Mouse (Mus musculus) left cerebral cortex, adult 6 months (tissue): ENCODE data around the gene 1700017B05Rik. TPM values are rescaled to one million over a fixed set of nuclear protein-coding genes. Genes with fewer than 3 reads are reported as not detected.

Source experiments
- long read RNA-seq, 2 experiments: library from polyadenylated mRNA; unstranded; transcript quantifications; one replicate each; pipeline ENCODE4 v2.0.0; 2019 to 2020
- polyA plus RNA-seq: library from polyadenylated mRNA; unstranded; fragments of <200 nt; fragmentation: Nextera tagmentation; gene quantifications from 2 replicates; pipeline ENCODE4 v1.2.3, GENCODE M21; 2021

1700017B05Rik gene
- polyA plus RNA-seq, result 3.9 and 4.3 TPM in 2 replicates
- long read RNA-seq, experiment 1, full-length matches to known transcripts, result 14 of 22 reads
- long read RNA-seq, experiment 1, partial matches to known transcripts, result 7 of 22 reads
- long read RNA-seq, experiment 1, other reads (novel, unspliced or antisense), result 1 of 22 reads
- long read RNA-seq, experiment 2, partial matches to known transcripts, result 1 of 3 reads
- long read RNA-seq, experiment 2, other reads (novel, unspliced or antisense), result 2 of 3 reads

DNA sequence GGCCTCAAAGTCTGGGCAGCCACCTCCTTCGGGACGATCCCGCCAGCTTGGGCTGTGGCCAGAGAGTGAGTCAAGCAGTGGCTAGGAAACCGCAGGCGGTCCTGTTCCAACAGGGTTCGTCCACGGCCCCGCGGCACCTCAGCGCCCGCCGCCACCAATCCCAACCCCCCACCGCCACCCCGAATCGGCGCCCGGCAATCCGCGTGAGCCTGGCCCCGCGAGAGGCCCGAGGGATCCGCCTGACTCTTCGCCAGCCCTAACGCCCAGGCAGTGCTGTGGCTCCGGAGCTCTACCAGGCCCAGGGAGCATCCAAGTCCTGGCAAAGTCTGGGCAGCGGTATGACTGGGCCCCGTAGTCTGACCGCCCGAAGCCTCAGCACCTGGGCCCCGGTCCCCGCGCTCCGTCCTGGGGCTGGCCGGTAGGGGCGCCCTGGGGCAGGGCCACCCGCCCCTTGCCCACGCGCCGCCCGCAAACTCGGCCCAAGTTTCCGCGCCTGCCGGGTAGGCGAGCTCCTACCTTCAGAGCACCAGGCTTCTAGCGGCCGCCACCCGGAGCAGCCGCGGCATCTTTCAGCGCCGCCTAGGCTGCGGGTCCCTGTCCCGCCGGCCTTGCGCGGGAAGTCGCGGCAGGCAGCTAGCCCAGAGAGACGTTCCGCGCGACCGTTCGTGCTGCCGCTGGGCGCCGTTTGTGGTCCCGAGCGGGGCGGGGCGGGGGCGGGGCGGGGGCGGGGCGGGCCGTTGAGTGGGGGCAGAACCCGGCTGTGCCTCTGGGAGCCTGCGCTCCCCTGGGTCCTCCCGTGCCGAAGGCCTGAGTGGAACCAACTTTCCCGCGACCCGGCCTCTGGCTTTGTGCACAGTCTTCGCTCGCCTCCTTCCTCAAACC is at the start of gene 1700017B05Rik:
1700017B05Rik (minus strand) TSS at position 700 of the 882 bp plus-strand sequence.

DNA sequence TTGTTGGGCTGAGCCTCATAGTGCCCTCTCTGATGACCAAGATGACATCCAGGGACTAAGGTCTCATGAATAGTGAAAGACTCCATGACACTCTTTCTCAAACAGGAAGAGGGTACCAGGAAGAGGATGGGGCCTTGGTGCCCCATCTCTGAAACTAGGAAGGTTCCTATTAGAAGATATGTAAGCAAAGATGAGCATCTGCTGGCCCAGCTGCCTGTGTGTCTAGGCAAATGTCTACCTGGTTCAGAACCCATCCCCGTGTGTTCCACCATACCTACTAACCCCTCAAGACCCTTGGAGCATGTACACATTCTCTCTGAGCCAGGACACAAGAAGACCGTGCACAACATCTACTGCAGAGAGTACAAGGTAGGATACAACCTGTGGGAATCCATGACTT is 26.2 kb downstream of the 1700017B05Rik start, which contains the start of gene Trcg1:
Trcg1 (plus strand) TSS at position 301 of the 400 bp plus-strand sequence.

Other genes with a start within 250 kb of the 1700017B05Rik start
- 4.5 and 13.7 TPM in 2 replicates for gene Sin3a, start 190.6 kb downstream of the 1700017B05Rik start, polyA plus RNA-seq
- 17.3 and 19.7 TPM in 2 replicates for gene Man2c1, start 131.9 kb downstream of the 1700017B05Rik start, polyA plus RNA-seq
- gene Neil1, start 114.3 kb downstream of the 1700017B05Rik start, polyA plus RNA-seq, result 4.0 and 4.4 TPM in 2 replicates
- 168 and 181 TPM in 2 replicates for gene Commd4, start 104.3 kb downstream of the 1700017B05Rik start, polyA plus RNA-seq
- gene Trcg1, start 26.1 kb downstream of the 1700017B05Rik start, polyA plus RNA-seq, result not detected in 2 replicates
- 15.0 and 15.5 TPM in 2 replicates for gene Ppcdc, start 177.5 kb upstream of the 1700017B05Rik start, polyA plus RNA-seq
- gene Scamp5, start 205.4 kb upstream of the 1700017B05Rik start, polyA plus RNA-seq, result 177 and 316 TPM in 2 replicates
- gene Rpp25, start 241.4 kb upstream of the 1700017B05Rik start, polyA plus RNA-seq, result 28.6 and 31.5 TPM in 2 replicates